Mouse (Mus musculus): ENCODE data around the gene Ppp1r3d. TPM values are rescaled to one million over a fixed set of nuclear protein-coding genes. Genes with fewer than 3 reads are reported as not detected.

Gene Ppp1r3d
- total RNA-seq (2021) = 10 to 100 TPM; 15.3 to 17.9 TPM

DNA sequence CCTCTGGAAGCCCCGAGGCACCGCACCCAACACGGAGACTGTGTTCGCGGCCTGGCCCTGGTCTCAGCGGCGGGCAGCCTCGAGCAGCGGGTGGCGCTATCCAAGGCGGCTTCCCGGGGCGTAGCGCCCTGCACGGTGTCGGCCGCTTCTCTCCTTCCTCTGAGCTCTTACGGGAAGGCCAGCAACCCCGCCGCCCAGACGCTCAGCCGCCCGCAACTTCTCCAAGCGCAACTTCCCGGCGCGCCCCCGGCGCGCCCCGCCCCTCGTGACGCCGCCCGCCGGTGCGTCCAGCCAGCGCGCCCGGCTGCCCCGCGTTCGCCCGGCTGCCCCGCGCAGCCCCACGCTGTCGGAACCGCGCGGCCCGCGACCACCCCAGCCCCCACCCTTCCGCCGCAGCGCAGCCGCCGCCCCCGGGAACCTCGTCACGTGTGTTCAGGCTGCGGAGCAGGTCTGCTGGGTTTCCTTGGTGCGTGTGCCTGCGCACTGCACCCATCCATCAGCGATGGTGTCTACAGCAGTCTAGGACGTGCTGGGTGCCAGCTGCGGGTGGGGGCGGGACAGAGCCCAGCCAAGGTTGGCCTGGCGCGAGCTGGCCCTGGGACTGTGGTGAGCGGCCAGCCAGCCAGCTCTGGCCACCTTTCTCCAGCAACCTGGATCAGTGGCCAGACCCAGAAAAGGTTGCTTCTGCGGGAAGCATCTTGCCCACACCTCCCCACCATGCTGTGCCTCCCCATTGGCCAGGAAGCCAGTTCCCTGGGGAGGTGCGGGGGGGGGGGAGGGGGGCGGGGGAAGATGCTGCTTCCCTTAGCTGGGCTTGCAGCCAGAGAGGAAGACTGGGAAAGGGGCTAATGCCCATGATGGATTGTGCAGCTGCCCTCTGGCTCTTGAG is at the start of gene Ppp1r3d, which contains the start of gene Fam217b:
Gene Ppp1r3d (minus strand): TSS at position 212 of the 889 bp plus-strand sequence.
Gene Fam217b (plus strand): TSS at position 264 of the 889 bp plus-strand sequence.
- intact Hi-C loops (cut with DNase I) = loop anchor here (1.0 kb wide), 1 partner anchor 9 kb away; no protein-coding TSS in a partner anchor
- DNase-seq = peak; percentile 61 to 72

DNA sequence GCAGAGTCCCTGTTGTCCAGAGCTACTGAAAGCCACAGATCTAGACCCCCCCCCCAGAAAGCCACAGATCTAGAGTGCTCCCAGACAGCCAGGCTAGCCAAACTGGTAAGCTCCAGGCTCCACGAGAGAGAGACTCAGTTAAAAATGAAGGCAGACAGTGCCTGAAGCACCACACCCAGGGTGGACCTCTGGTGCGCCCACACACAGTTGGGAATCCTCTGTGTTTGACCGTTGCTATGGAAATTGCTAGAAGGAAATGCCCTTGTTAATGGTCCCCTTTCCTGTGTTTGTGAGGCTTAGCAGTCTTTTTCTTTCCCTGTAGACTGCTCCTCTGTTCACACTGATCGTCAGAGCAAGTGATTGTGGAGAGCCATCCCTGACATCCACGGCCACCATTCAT is 46.1 kb upstream of the Ppp1r3d start:
- no peak for DNase-seq
- intact Hi-C loops (cut with DNase I) = no loop called here

DNA sequence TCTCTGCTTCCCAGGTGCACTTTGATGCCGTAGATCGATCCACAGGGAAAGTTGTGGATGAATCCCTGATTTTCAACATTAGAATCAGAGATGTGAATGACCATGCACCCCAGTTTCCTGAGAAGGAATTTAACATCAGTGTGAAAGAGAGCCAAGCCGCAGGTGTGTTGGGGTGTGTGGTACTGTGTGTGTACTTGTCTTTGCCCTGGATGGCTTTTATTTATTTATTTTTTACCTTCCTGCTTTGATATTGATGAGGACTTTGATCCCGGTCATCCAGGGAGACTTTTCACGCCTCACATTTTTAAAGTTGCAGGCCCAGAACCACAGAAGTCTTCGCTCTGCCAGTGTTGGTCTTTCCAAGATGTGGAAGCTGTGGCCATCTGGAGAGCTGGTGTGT is 43.1 kb upstream of the Ppp1r3d start:
- no peak for DNase-seq
- intact Hi-C loops (cut with DNase I) = no loop called here

GRCm38 (mm10) chr2:178454664-178455516 is 40.6 kb upstream of the Ppp1r3d start:
- no peak for DNase-seq
- intact Hi-C loops (cut with DNase I) = no loop called here

GRCm38 (mm10) chr2:178450961-178451360 is 36.7 kb upstream of the Ppp1r3d start:
- intact Hi-C loops (cut with DNase I) = no loop called here
- DNase-seq = no peak

DNA sequence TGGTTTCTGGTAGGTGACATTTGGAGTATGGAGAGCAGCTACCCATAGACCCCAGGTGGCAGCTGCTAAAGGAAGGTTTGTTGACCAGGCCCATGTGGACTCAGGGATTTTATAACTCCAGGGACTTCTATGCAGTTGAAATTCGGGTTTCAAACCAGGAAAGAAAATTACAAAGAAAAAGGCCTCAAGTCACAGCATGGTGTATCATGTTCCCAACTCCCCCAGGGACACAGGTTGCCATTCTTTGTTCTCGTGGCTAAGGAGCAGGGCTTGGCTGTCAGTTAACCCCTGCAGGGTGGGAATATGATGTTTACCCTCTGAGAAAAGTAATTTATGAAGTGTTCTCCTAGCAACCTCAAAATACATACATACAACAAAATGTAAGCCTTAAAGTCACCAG is 36.0 kb upstream of the Ppp1r3d start:
- DNase-seq = no peak
- intact Hi-C loops (cut with DNase I) = no loop called here

DNA sequence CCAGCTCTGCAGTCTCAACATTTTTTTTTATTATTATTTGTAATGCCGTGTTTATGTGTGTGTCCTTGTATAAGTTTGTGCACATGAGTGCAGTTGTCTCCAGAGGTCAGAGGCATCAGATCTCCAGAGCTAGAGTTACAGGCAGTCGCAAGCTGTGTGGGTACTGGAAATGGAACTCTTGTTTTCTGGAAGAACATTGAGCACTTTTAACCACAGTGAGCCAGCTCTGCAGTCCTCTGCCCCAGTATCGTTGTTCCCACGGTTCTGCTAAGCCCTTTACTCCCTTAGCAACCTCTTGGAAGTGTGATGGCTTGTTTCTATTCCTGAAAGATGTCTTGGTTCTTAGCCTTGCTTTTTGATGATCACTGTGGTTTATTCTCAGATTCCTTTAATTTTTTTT is 35.1 kb upstream of the Ppp1r3d start:
- intact Hi-C loops (cut with DNase I) = no loop called here

DNA sequence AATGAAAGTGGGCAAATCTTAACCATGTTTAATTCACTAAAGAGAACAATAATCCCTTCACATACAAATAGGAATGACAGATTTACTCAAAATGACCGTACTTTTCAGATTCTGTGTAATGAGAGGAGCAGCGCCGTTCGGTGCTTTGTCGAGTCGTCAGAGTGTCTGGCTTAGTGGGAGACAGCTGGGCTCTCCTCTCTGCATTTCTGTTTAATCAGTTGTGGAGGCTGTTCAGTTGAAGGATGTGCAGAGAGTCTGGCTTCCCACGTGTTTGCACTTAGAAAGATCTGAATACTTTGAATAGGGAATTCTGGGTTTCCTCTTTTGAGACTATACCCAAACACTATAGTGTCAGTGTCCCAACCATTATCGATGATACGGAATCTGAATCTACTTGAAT is 23.0 kb upstream of the Ppp1r3d start:
- intact Hi-C loops (cut with DNase I) = no loop called here
- DNase-seq = no peak

More for the DNA sequence above, 35.1 kb upstream of the Ppp1r3d start:
- no peak for DNase-seq

GRCm38 (mm10) chr2:178433903-178434302 is 19.6 kb upstream of the Ppp1r3d start:
- intact Hi-C loops (cut with DNase I) = no loop called here
- no peak for DNase-seq

GRCm38 (mm10) chr2:178433495-178433894 is 19.2 kb upstream of the Ppp1r3d start:
- intact Hi-C loops (cut with DNase I) = no loop called here
- DNase-seq = no peak

DNA sequence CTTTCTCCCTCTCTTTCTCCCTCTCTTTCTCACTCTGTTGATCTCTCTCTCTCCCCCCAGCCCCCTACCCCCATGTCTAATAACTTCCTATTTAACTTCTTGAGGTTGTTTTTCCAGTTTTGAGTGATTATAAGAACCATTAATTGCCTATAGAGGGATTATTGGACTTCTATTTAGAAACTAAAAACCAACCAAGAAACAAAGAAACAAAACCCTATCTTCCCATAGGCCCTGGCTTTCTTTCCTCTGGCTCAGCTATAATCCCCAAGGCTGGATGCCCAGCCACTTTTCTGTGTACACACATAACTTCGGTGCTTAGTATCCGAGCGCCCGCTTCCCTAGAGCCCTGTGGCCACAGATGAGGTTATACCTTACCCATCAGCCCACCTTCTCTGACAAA is 16.0 kb upstream of the Ppp1r3d start, which contains the start of gene Cdh26:
Gene Cdh26 (plus strand): TSS at position 301 of the 400 bp plus-strand sequence.
- intact Hi-C loops (cut with DNase I) = no loop called here
- DNase-seq = no peak

DNA sequence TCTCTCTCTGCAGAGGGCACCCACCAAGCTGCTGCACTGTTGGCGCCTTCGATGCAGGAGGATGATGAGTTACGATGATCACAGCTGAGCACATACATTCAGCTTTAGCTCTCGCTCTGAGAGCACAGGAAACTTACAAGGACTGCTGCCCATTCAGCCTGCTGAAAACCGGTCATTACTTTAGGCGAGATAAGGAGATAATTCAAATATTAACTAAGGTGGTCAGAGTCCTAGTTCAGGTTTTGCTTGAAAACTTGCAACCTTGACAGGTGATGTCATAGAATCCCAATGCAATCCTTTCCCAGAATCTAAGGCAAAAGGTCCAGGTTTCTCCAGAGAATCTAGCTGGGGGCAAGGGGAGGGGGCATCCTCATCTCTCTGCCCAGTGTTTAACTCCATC is 15.2 kb upstream of the Ppp1r3d start:
- DNase-seq = no peak
- intact Hi-C loops (cut with DNase I) = loop anchor here (5.0 to 10.0 kb wide), 3 partner anchors 63 to 145 kb away; no protein-coding TSS in a partner anchor

DNA sequence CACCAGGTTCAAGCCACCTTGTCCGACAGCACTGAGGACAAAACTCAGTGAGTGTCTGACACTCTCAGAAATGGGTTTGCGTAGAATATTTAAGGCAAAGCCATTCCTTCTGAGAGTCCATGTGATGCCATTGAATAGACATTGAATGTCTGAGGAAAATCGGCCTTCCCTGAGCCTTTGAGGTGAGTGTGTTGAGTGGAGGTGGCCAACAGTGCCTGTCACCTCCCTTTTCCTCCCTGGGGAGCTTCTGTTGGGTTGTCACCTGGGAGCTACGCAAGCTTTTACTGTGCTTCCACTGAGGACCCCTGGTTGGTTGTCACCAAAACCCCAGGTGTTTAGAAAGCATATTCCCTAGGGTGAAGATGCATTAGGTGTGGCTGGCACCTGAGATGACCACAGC is 14.4 kb upstream of the Ppp1r3d start:
- DNase-seq = no peak
- intact Hi-C loops (cut with DNase I) = loop anchor here (5.0 to 10.0 kb wide), 3 partner anchors 64 to 146 kb away; no protein-coding TSS in a partner anchor

GRCm38 (mm10) chr2:178428183-178428582 is 13.9 kb upstream of the Ppp1r3d start:
- intact Hi-C loops (cut with DNase I) = loop anchor here (5.0 to 10.0 kb wide), 3 partner anchors 64 to 147 kb away; no protein-coding TSS in a partner anchor
- DNase-seq = no peak

DNA sequence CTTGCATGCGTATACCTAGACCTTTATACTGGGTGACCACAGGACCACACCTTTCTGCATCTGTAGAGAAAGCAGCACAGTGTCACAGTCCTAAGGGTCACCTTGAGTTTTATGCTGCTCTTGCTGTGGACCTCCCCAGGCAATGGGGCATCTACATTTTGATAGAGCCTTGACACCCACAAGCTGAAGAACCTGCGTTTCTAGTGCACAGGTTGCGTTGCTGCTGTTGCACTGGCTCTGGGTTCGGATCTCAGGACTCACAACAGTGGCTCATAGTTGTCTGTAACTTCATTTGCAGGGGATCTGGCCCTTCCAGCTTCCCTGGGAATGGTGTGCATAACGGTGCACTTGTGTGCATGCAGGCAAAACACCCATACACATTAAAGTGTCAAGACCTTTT is 12.9 kb upstream of the Ppp1r3d start:
- intact Hi-C loops (cut with DNase I) = loop anchor here (5.0 to 10.0 kb wide), 3 partner anchors 65 to 148 kb away; no protein-coding TSS in a partner anchor
- DNase-seq = no peak

- intact Hi-C loops (cut with DNase I) = loop anchor here (1.0 to 10.0 kb wide), 4 partner anchors 66 to 239 kb away; no protein-coding TSS in a partner anchor
- DNase-seq = peak in 1 of 2 experiments; percentile 10
Measured at GRCm38 (mm10) chr2:178426229-178426628, 12.0 kb upstream of the Ppp1r3d start.

- peak in 1 of 2 experiments; percentile 0 for DNase-seq
- intact Hi-C loops (cut with DNase I) = loop anchor here (1.0 to 10.0 kb wide), 2 partner anchors 8 to 152 kb away; no protein-coding TSS in a partner anchor
Measured at GRCm38 (mm10) chr2:178423223-178423622, 9.0 kb upstream of the Ppp1r3d start.

- peak in 1 of 2 experiments; percentile 0 for DNase-seq
- intact Hi-C loops (cut with DNase I) = loop anchor here (10.0 kb wide), 1 partner anchor 153 kb away; no protein-coding TSS in a partner anchor
Measured at GRCm38 (mm10) chr2:178422186-178422585, 7.9 kb upstream of the Ppp1r3d start.

GRCm38 (mm10) chr2:178421603-178422002 is 7.3 kb upstream of the Ppp1r3d start:
- intact Hi-C loops (cut with DNase I) = loop anchor here (10.0 kb wide), 1 partner anchor 153 kb away; no protein-coding TSS in a partner anchor

GRCm38 (mm10) chr2:178420576-178420975 is 6.3 kb upstream of the Ppp1r3d start:
- intact Hi-C loops (cut with DNase I) = loop anchor here (10.0 kb wide), 1 partner anchor 154 kb away; no protein-coding TSS in a partner anchor
- no peak for DNase-seq

More at GRCm38 (mm10) chr2:178421603-178422002, 7.3 kb upstream of the Ppp1r3d start:
- no peak for DNase-seq

Data from heart, postnatal 36 days (tissue).